24 mouse cellular contexts compared by ENCODE assay signal in the genomic region with DNA sequence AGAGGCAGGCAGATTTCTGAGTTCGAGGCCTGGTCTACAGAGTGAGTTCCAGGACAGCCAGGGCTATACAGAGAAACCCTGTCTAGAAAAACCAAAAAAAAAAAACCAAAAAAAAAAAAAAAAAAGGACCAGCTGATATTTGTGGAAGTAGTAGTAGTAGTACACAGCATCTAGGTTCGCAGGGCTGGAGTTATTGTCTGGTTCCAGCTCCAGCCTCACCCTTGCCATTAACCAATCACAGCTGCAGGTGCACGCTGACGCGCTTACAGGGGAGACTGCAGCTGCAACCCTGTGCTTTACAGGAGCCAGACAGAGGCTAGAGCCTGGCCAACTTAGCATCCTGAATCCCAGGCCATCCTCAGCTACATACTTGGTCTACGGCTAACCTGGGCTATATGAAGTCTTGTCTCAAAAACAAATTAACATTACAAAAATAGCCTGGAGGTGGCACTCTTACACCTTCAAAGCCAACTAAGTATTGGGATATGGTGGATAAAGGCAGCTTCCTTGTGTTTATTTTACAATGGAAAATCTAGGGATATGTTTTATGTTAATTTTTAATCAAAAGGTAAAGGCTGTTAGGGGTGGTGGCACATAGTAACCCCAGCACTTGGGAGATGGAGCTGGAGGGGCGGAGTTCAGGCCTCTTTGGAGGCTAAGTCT. TPM values are rescaled to one million over a fixed set of nuclear protein-coding genes. Genes with fewer than 3 reads are reported as not detected.
DNase-seq lines count a peak whose midpoint lies in the region; ATAC-seq and TF ChIP-seq lines count a peak whose summit lies in the region.
"Had no signal": no experiment of that assay in that cellular context is flagged by ENCODE, and none has a peak within 500 bp of the region (broad histone marks: within the 10 kb centered on the region; RNA-seq: fewer than 3 reads in every experiment).

No protein-coding gene starts in this region.

- in situ Hi-C loops in ES-E14 (cut with MboI; ENCODE audit: low sequenced_read_pairs in 2 of 2, unreplicated experiment in 2 of 2), result no loop called here

- H3K4me3 ChIP-seq in intestine, postnatal 0 days (ENCODE audit: low read depth, low read length), result no peak overlapping the region
- H3K4me3 ChIP-seq in intestine, embryonic 16.5 days (ENCODE audit: low read length), result no peak overlapping the region
- H3K4me3 ChIP-seq in lung, embryonic 14.5 days (ENCODE audit: low read depth, low read length), result no peak overlapping the region
- H3K4me3 ChIP-seq in ES-E14 (ENCODE audit: insufficient read depth in 1 of 2, low read depth in 1 of 2, low read length in 2 of 2, poor library complexity in 1 of 2, severe bottlenecking in 1 of 2), result no peak overlapping the region
- H3K4me3 ChIP-seq: embryonic facial prominence, embryonic 13.5 days; heart, embryonic 13.5 days; midbrain, embryonic 12.5 days had no signal

- H3K9ac ChIP-seq in intestine, postnatal 0 days (ENCODE audit: low read depth, low read length), result no peak overlapping the region
- H3K9ac ChIP-seq in intestine, embryonic 16.5 days (ENCODE audit: low read depth, low read length), result no peak overlapping the region
- no peak overlapping the region for H3K9ac ChIP-seq in lung, embryonic 14.5 days
- no peak overlapping the region for H3K9ac ChIP-seq in ES-E14 (ENCODE audit: insufficient read depth, low read depth, low read length, poor library complexity, severe bottlenecking)
- H3K9ac ChIP-seq: heart, embryonic 13.5 days; midbrain, embryonic 12.5 days had no signal

- no peak for DNase-seq in lung, embryonic 14.5 days
- DNase-seq in lung, postnatal 14 days, result no peak
- DNase-seq in ES-E14 (ENCODE audit: low read depth, low spot score), result no peak
- DNase-seq in brain, embryonic 14.5 days (ENCODE audit: low read depth), result peak; percentile 24
- DNase-seq in urinary bladder, postnatal 36 days (ENCODE audit: low spot score in 2 of 2), result no peak
- no peak for DNase-seq in gastrocnemius, postnatal 4 days (ENCODE audit: low spot score in 2 of 2)
- DNase-seq: adrenal gland, adult 2 months; cerebellum, postnatal 14 days; heart, postnatal 36 days; kidney, adult 8-10 months; kidney, postnatal 4 days; lung, adult 18-20 months; right cerebral cortex, postnatal 25 days; thymus, adult 18-20 months; thymus, postnatal 4 days had no signal

- no peak overlapping the region for H3K27ac ChIP-seq in intestine, postnatal 0 days (ENCODE audit: low read depth, low read length)
- H3K27ac ChIP-seq in intestine, embryonic 16.5 days (ENCODE audit: low read length), result no peak overlapping the region
- no peak overlapping the region for H3K27ac ChIP-seq in lung, embryonic 14.5 days (ENCODE audit: low read depth)
- 0 out of 2 replicates have a peak overlapping the region, but pooled peaks have one; percentile 8 for H3K27ac ChIP-seq in ES-E14 (ENCODE audit: insufficient read depth, low read depth, low read length, poor library complexity, severe bottlenecking)
- H3K27ac ChIP-seq: embryonic facial prominence, embryonic 13.5 days; heart, embryonic 13.5 days; macrophage; midbrain, embryonic 12.5 days had no signal

- no peaks in the 10 kb centered on the region for H3K27me3 ChIP-seq in intestine, postnatal 0 days (replicated peaks; ENCODE audit: control insufficient read depth, insufficient read depth, low read length)
- H3K27me3 ChIP-seq in intestine, embryonic 16.5 days (replicated peaks; ENCODE audit: control insufficient read depth, insufficient read depth, low read length), result no peaks in the 10 kb centered on the region
- no peaks in the 10 kb centered on the region for H3K27me3 ChIP-seq in lung, embryonic 14.5 days (ENCODE audit: insufficient read depth, low read length)
- H3K27me3 ChIP-seq: embryonic facial prominence, embryonic 13.5 days; heart, embryonic 13.5 days; midbrain, embryonic 12.5 days had no signal

- TF ChIP-seq CTCF in intestine, postnatal 0 days (IDR thresholded peaks at IDR 0.05; ENCODE audit: low read depth), result peak; percentile 45
- 0 out of 2 replicates have a peak, but pooled peaks have one; percentile 2 for TF ChIP-seq CTCF in lung, embryonic 14.5 days (IDR thresholded peaks at IDR 0.05; ENCODE audit: low read depth)
- no peak for TF ChIP-seq CTCF in brain, embryonic 14.5 days (IDR thresholded peaks at IDR 0.05; ENCODE audit: borderline replicate concordance, extremely low read depth, insufficient read depth, insufficient read length)

- no peaks in the 10 kb centered on the region for H3K4me1 ChIP-seq in intestine, postnatal 0 days (replicated peaks; ENCODE audit: control insufficient read depth, insufficient read depth, low read length)
- H3K4me1 ChIP-seq in intestine, embryonic 16.5 days (ENCODE audit: control insufficient read depth, insufficient read depth, low read length), result peaks cover 18% of the 10 kb centered on the region
- peaks cover 5% of the 10 kb centered on the region for H3K4me1 ChIP-seq in lung, embryonic 14.5 days (ENCODE audit: insufficient read depth)
- H3K4me1 ChIP-seq in ES-E14 (ENCODE audit: control insufficient read depth in 2 of 2, insufficient read depth in 2 of 2, low read length in 2 of 2, poor library complexity in 1 of 2), result peaks cover 7 to 9% of the 10 kb centered on the region in 2 experiments; a peak in 2 of 4 replicates

- H3K9me3 ChIP-seq in intestine, postnatal 0 days (ENCODE audit: control insufficient read depth), result no peaks in the 10 kb centered on the region
- no peaks in the 10 kb centered on the region for H3K9me3 ChIP-seq in intestine, embryonic 16.5 days (ENCODE audit: control insufficient read depth, low read length)
- H3K9me3 ChIP-seq in lung, embryonic 14.5 days (ENCODE audit: low read depth, low read length), result no peaks in the 10 kb centered on the region
- no peaks in the 10 kb centered on the region for H3K9me3 ChIP-seq in ES-E14 (ENCODE audit: control insufficient read depth, insufficient read depth, low read depth, low read length)
- H3K9me3 ChIP-seq: embryonic facial prominence, embryonic 13.5 days; G1E; heart, embryonic 13.5 days; midbrain, embryonic 12.5 days had no signal

- ATAC-seq in intestine, postnatal 0 days, result no peak
- ATAC-seq in intestine, embryonic 16.5 days, result no peak
- ATAC-seq in lung, embryonic 14.5 days (ENCODE audit: insufficient read depth), result 0 out of 2 replicates have a peak, but pooled peaks have one; percentile 28
- ATAC-seq: forebrain, embryonic 14.5 days; hindbrain, embryonic 16.5 days had no signal

- 92% methylated on average over 7 of the region's 7 CpGs for WGBS in intestine, postnatal 0 days
- WGBS in intestine, embryonic 16.5 days, result 91% methylated on average over 7 of the region's 7 CpGs
- WGBS in lung, embryonic 14.5 days, result 95% methylated on average over 7 of the region's 7 CpGs

- TF ChIP-seq POLR2A in brain, embryonic 14.5 days (IDR thresholded peaks at IDR 0.05; ENCODE audit: borderline replicate concordance, extremely low read depth, insufficient read depth, insufficient read length, poor library complexity, severe bottlenecking), result no peak

- peaks cover 32% of the 10 kb centered on the region for H3K36me3 ChIP-seq in intestine, postnatal 0 days (ENCODE audit: control insufficient read depth, insufficient read depth)
- no peaks in the 10 kb centered on the region; the same call in 1 of the 2 replicates for H3K36me3 ChIP-seq in intestine, embryonic 16.5 days (ENCODE audit: control insufficient read depth, insufficient read depth, low read length)
- H3K36me3 ChIP-seq in lung, embryonic 14.5 days (ENCODE audit: insufficient read depth), result peaks cover 55% of the 10 kb centered on the region
- peaks cover 26% of the 10 kb centered on the region for H3K36me3 ChIP-seq in ES-E14 (ENCODE audit: control insufficient read depth, insufficient read depth, low read length, poor library complexity, severe bottlenecking)

- no peak overlapping the region for H3K4me2 ChIP-seq in intestine, postnatal 0 days (replicated peaks; ENCODE audit: low read depth)
- H3K4me2 ChIP-seq in intestine, embryonic 16.5 days (ENCODE audit: low read depth, low read length), result no peak overlapping the region
- H3K4me2 ChIP-seq in lung, embryonic 14.5 days, result no peak overlapping the region
- H3K4me2 ChIP-seq: embryonic facial prominence, embryonic 13.5 days; heart, embryonic 13.5 days; midbrain, embryonic 12.5 days had no signal

RNA-seq across cellular contexts. Expression of a gene that starts 6.0 kb away (rescaled TPM):
- 83.9 and 86.9 TPM in 2 replicates for polyA plus RNA-seq in intestine, postnatal 0 days (2015; fragmentation: Nextera tagmentation; extraction: Ambion mirVana)
- 228 and 248 TPM in 2 replicates for polyA plus RNA-seq in intestine, embryonic 16.5 days (2015; fragmentation: Nextera tagmentation; extraction: Ambion mirVana)
- 102 and 108 TPM in 2 replicates for polyA plus RNA-seq in lung, embryonic 14.5 days (2014; fragmentation: Nextera tagmentation; extraction: Ambion mirVana)
- 248 and 312 TPM in 2 replicates for total RNA-seq in ES-E14 (2012; rRNA removed)
- polyA plus RNA-seq in brain, embryonic 14.5 days (2012; rRNA removed), result 15.2 and 16.6 TPM in 2 replicates
- total RNA-seq in gastrocnemius, postnatal 4 days (2021), result 10 to 100 TPM; 21.8 to 22.4 TPM

RNA-seq across cellular contexts. Expression of a gene that starts 8.4 kb away (rescaled TPM):
- 221 and 222 TPM in 2 replicates for polyA plus RNA-seq in intestine, postnatal 0 days (2015; fragmentation: Nextera tagmentation; extraction: Ambion mirVana)
- 118 and 124 TPM in 2 replicates for polyA plus RNA-seq in intestine, embryonic 16.5 days (2015; fragmentation: Nextera tagmentation; extraction: Ambion mirVana)
- polyA plus RNA-seq in lung, embryonic 14.5 days (2014; fragmentation: Nextera tagmentation; extraction: Ambion mirVana), result 119 and 134 TPM in 2 replicates
- 45.8 and 59.2 TPM in 2 replicates for total RNA-seq in ES-E14 (2012; rRNA removed)
- 69.7 and 79.3 TPM in 2 replicates for polyA plus RNA-seq in brain, embryonic 14.5 days (2012; rRNA removed)
- total RNA-seq in gastrocnemius, postnatal 4 days (2021), result 10 to 100 TPM; 47.1 to 50.2 TPM

RNA-seq across cellular contexts. Expression of a gene that starts 8.4 kb away (rescaled TPM):
- 64.7 and 71.5 TPM in 2 replicates for polyA plus RNA-seq in intestine, postnatal 0 days (2015; fragmentation: Nextera tagmentation; extraction: Ambion mirVana)
- polyA plus RNA-seq in intestine, embryonic 16.5 days (2015; fragmentation: Nextera tagmentation; extraction: Ambion mirVana), result 86.4 and 88.6 TPM in 2 replicates
- polyA plus RNA-seq in lung, embryonic 14.5 days (2014; fragmentation: Nextera tagmentation; extraction: Ambion mirVana), result 82.9 and 85.2 TPM in 2 replicates
- total RNA-seq in ES-E14 (2012; rRNA removed), result 18.0 and 28.3 TPM in 2 replicates
- polyA plus RNA-seq in brain, embryonic 14.5 days (2012; rRNA removed), result 47.2 and 55.3 TPM in 2 replicates
- 10 to 100 TPM; 51.7 to 52.8 TPM for total RNA-seq in gastrocnemius, postnatal 4 days (2021)

RNA-seq across cellular contexts. Expression of a gene that starts 32.6 kb away (rescaled TPM):
- 65.8 and 67.1 TPM in 2 replicates for polyA plus RNA-seq in intestine, postnatal 0 days (2015; fragmentation: Nextera tagmentation; extraction: Ambion mirVana)
- 135 and 146 TPM in 2 replicates for polyA plus RNA-seq in intestine, embryonic 16.5 days (2015; fragmentation: Nextera tagmentation; extraction: Ambion mirVana)
- 148 and 153 TPM in 2 replicates for polyA plus RNA-seq in lung, embryonic 14.5 days (2014; fragmentation: Nextera tagmentation; extraction: Ambion mirVana)
- total RNA-seq in ES-E14 (2012; rRNA removed), result 88.3 and 88.5 TPM in 2 replicates
- polyA plus RNA-seq in brain, embryonic 14.5 days (2012; rRNA removed), result 106 and 117 TPM in 2 replicates
- 100 to 1,000 TPM in 1 of 2 experiments, 10 to 100 TPM in 1; 96.8 to 114 TPM for total RNA-seq in gastrocnemius, postnatal 4 days (2021)

RNA-seq across cellular contexts. Expression of a gene that starts 32.6 kb away (rescaled TPM):
- polyA plus RNA-seq in intestine, postnatal 0 days (2015; fragmentation: Nextera tagmentation; extraction: Ambion mirVana), result 49.2 and 51.2 TPM in 2 replicates
- 60.6 and 62.2 TPM in 2 replicates for polyA plus RNA-seq in intestine, embryonic 16.5 days (2015; fragmentation: Nextera tagmentation; extraction: Ambion mirVana)
- 47.0 and 53.3 TPM in 2 replicates for polyA plus RNA-seq in lung, embryonic 14.5 days (2014; fragmentation: Nextera tagmentation; extraction: Ambion mirVana)
- 73.1 and 73.8 TPM in 2 replicates for total RNA-seq in ES-E14 (2012; rRNA removed)
- polyA plus RNA-seq in brain, embryonic 14.5 days (2012; rRNA removed), result 49.9 and 65.5 TPM in 2 replicates
- 10 to 100 TPM; 12.6 to 14.7 TPM for total RNA-seq in gastrocnemius, postnatal 4 days (2021)
